Mouse (Mus musculus) forebrain, embryonic 11.5 days (tissue): ENCODE measurements around the gene Hcrt. TPM values are rescaled to one million over a fixed set of nuclear protein-coding genes. Genes with fewer than 3 reads are reported as not detected.
A peak's percentile ranks its signal among the peaks of the same experiment; 100 is the strongest.

Source experiments
- ATAC-seq: fragments of 200-750 bp; cut with Nextera tagmentation; replicated peaks from 2 replicates; pipeline ENCODE4 v1.8.0; 2017; ENCODE audit warnings: moderate TSS enrichment; ENCODE audit not compliant: low FRiP score
- DNase-seq: peaks from one replicate; pipeline ENCODE4 v3.0.0-alpha.2; 2017; ENCODE audit warnings: low spot score
- H3K27ac ChIP-seq: fragments of 300-500 bp; sonication (generic); 2 replicates; pipeline ENCODE4 v1.5.1; 2014; ENCODE audit warnings: low read depth, low read length
- H3K27me3 ChIP-seq: fragments of 300-500 bp; sonication (generic); 2 replicates; pipeline ENCODE4 v1.6.1; 2014; ENCODE audit warnings: mild to moderate bottlenecking, low read length, mixed read lengths; ENCODE audit not compliant: control insufficient read depth, insufficient read depth
- H3K36me3 ChIP-seq: fragments of 300-500 bp; sonication (generic); 2 replicates; pipeline ENCODE4 v1.6.1; 2014; ENCODE audit warnings: mild to moderate bottlenecking, low read length, moderate library complexity, mixed read lengths; ENCODE audit not compliant: control insufficient read depth, insufficient read depth
- H3K4me1 ChIP-seq: fragments of 300-500 bp; sonication (generic); replicated peaks from 2 replicates; pipeline ENCODE4 v1.6.1; 2014; ENCODE audit warnings: low read length, mixed read lengths; ENCODE audit not compliant: control insufficient read depth, insufficient read depth
- H3K4me2 ChIP-seq: fragments of 300-500 bp; sonication (generic); 2 replicates; pipeline ENCODE4 v1.6.1; 2014; ENCODE audit warnings: low read depth, mild to moderate bottlenecking, low read length, moderate library complexity, mixed read lengths; ENCODE audit not compliant: severe bottlenecking
- H3K4me3 ChIP-seq: fragments of 300-500 bp; sonication (generic); 2 replicates; pipeline ENCODE4 v1.5.1; 2014; ENCODE audit warnings: low read depth, low read length
- H3K9ac ChIP-seq: fragments of 300-500 bp; sonication (generic); 2 replicates; pipeline ENCODE4 v1.6.1; 2014; ENCODE audit warnings: low read length
- H3K9me3 ChIP-seq: fragments of 300-500 bp; sonication (generic); 2 replicates; pipeline ENCODE4 v1.6.1; 2016; ENCODE audit warnings: low read length, mixed read lengths; ENCODE audit not compliant: control insufficient read depth
- WGBS: fragments of 180-500 bp; shearing (Covaris S2); extraction: QIAGEN DNeasy Blood & Tissue Kit; methylation state at CpG from one replicate; pipeline ENCODE4 v1.1.7; 2014; 5-methylcytosine and 5-hydroxymethylcytosine counted together
- polyA plus RNA-seq: library from polyadenylated mRNA; unstranded; fragments of >200 nt; fragmentation: Nextera tagmentation; extraction: Ambion mirVana; gene quantifications from 2 replicates; pipeline ENCODE4 v1.2.1, GENCODE M21; 2014

The Hcrt gene
- not detected in 2 replicates for polyA plus RNA-seq

GRCm38 (mm10) chr11:100762831-100763230 is at the start of gene Hcrt:
Gene Hcrt, minus strand, starts transcription at chr11:100762931.
- ATAC-seq, result no peak
- Histone ChIP-seq H3K27me3 (peaks cover 13% of the 10 kb centered on the region), H3K4me1 (peaks cover 8% of the 10 kb centered on the region; the same call in 1 of the 2 replicates), H3K36me3 (no peaks in the 10 kb centered on the region), H3K9me3 (no peaks in the 10 kb centered on the region), H3K9ac (peak within 1 kb of the TSS; percentile 63), H3K4me2 (peak within 1 kb of the TSS; percentile 85), H3K4me3 (peak within 1 kb of the TSS; percentile 35), H3K27ac (no peak within 1 kb of the TSS)
- WGBS, result 89% methylated on average over 7 of the region's 7 CpGs
- DNase-seq, result no peak

- no peaks in the 10 kb centered on the region for H3K36me3 ChIP-seq
- no peak overlapping the region for H3K9ac ChIP-seq
- no peak overlapping the region for H3K4me3 ChIP-seq
- no peak for ATAC-seq
- WGBS, result 96% methylated on average over 2 of the region's 2 CpGs
- H3K4me1 ChIP-seq, result no peaks in the 10 kb centered on the region
- H3K4me2 ChIP-seq, result no peak overlapping the region
- H3K27me3 ChIP-seq, result no peaks in the 10 kb centered on the region
- DNase-seq, result no peak
- no peaks in the 10 kb centered on the region; the same call in 1 of the 2 replicates for H3K9me3 ChIP-seq
- no peak overlapping the region for H3K27ac ChIP-seq
These were observed 48.4 kb upstream of the Hcrt start for GRCm38 (mm10) chr11:100811132-100811531.

GRCm38 (mm10) chr11:100810516-100810915 is 47.8 kb upstream of the Hcrt start:
- no peaks in the 10 kb centered on the region for H3K4me1 ChIP-seq
- ATAC-seq, result no peak
- WGBS, result 80% methylated on average over 9 of the region's 9 CpGs
- H3K27me3 ChIP-seq, result no peaks in the 10 kb centered on the region
- H3K9me3 ChIP-seq, result no peaks in the 10 kb centered on the region; the same call in 1 of the 2 replicates
- no peak overlapping the region for H3K27ac ChIP-seq
- H3K9ac ChIP-seq, result no peak overlapping the region
- H3K4me2 ChIP-seq, result no peak overlapping the region
- no peak overlapping the region for H3K4me3 ChIP-seq
- no peaks in the 10 kb centered on the region for H3K36me3 ChIP-seq
- DNase-seq, result no peak

- H3K4me1 ChIP-seq, result no peaks in the 10 kb centered on the region
- no peak overlapping the region for H3K4me3 ChIP-seq
- DNase-seq, result peak; percentile 56
- no peaks in the 10 kb centered on the region for H3K27me3 ChIP-seq
- H3K9me3 ChIP-seq, result no peaks in the 10 kb centered on the region
- peak overlapping the region; percentile 34; the same call in 1 of the 2 replicates for H3K27ac ChIP-seq
- no peak overlapping the region for H3K9ac ChIP-seq
- H3K4me2 ChIP-seq, result no peak overlapping the region
- no peak for ATAC-seq
- no peaks in the 10 kb centered on the region for H3K36me3 ChIP-seq
- 61% methylated on average over 20 of the region's 20 CpGs for WGBS
These were observed 43.9 kb upstream of the Hcrt start for GRCm38 (mm10) chr11:100806380-100807305.

- H3K9ac ChIP-seq, result no peak overlapping the region
- no peaks in the 10 kb centered on the region for H3K27me3 ChIP-seq
- H3K27ac ChIP-seq, result no peak overlapping the region
- no peaks in the 10 kb centered on the region for H3K36me3 ChIP-seq
- H3K4me2 ChIP-seq, result no peak overlapping the region
- no peak overlapping the region for H3K4me3 ChIP-seq
- DNase-seq (no peak), ATAC-seq (no peak)
- no peaks in the 10 kb centered on the region for H3K4me1 ChIP-seq
- 84% methylated on average over 7 of the region's 7 CpGs for WGBS
- no peaks in the 10 kb centered on the region for H3K9me3 ChIP-seq
These were observed 42.8 kb upstream of the Hcrt start for GRCm38 (mm10) chr11:100805535-100805934.

GRCm38 (mm10) chr11:100804409-100804808 is 41.7 kb upstream of the Hcrt start:
- Histone ChIP-seq H3K36me3 (no peaks in the 10 kb centered on the region), H3K9ac (no peak overlapping the region), H3K4me1 (no peaks in the 10 kb centered on the region), H3K4me3 (no peak overlapping the region), H3K4me2 (no peak overlapping the region), H3K27me3 (no peaks in the 10 kb centered on the region), H3K27ac (no peak overlapping the region), H3K9me3 (no peaks in the 10 kb centered on the region)
- 98% methylated on average over 10 of the region's 10 CpGs for WGBS
- ATAC-seq (no peak), DNase-seq (no peak)

- no peak for DNase-seq
- H3K27ac ChIP-seq, result no peak overlapping the region
These were observed 36.7 kb upstream of the Hcrt start for GRCm38 (mm10) chr11:100799426-100799825.

GRCm38 (mm10) chr11:100796585-100796984 is 33.9 kb upstream of the Hcrt start:
- Histone ChIP-seq H3K36me3 (no peaks in the 10 kb centered on the region), H3K4me3 (no peak overlapping the region), H3K27me3 (no peaks in the 10 kb centered on the region), H3K27ac (no peak overlapping the region), H3K9me3 (no peaks in the 10 kb centered on the region), H3K9ac (no peak overlapping the region), H3K4me2 (no peak overlapping the region), H3K4me1 (no peaks in the 10 kb centered on the region)
- 57% methylated on average over 8 of the region's 8 CpGs for WGBS
- DNase-seq, result no peak
- ATAC-seq, result no peak

More at GRCm38 (mm10) chr11:100799426-100799825, 36.7 kb upstream of the Hcrt start:
- no peak overlapping the region for H3K4me3 ChIP-seq
- H3K27me3 ChIP-seq, result no peaks in the 10 kb centered on the region
- WGBS, result 82% methylated on average over 5 of the region's 5 CpGs
- no peaks in the 10 kb centered on the region for H3K4me1 ChIP-seq
- H3K4me2 ChIP-seq, result no peak overlapping the region
- no peaks in the 10 kb centered on the region for H3K9me3 ChIP-seq
- ATAC-seq, result no peak
- H3K9ac ChIP-seq, result no peak overlapping the region
- no peaks in the 10 kb centered on the region for H3K36me3 ChIP-seq
